Mouse (Mus musculus) heart, postnatal 36 days (tissue): ENCODE data around the gene Ropn1l. TPM values are rescaled to one million over a fixed set of nuclear protein-coding genes. Genes with fewer than 3 reads are reported as not detected.

Experiments
- DNase-seq, 2 experiments: peaks; one replicate each; pipeline ENCODE4 v3.0.0; 2021 to 2022
- intact Hi-C: fragments of 180-260 bp; cut with DNase I; formaldehyde crosslinking; loops from one replicate; pipeline ENCODE4 v1.15.1; 2025
- total RNA-seq, 2 experiments: library from RNA; stranded (reverse); gene quantifications; 2 replicates each; pipeline ENCODE4 v1.2.3; 2021

Gene Ropn1l
- total RNA-seq, 2 experiments from 2014 or later, result not detected

GRCm38 (mm10) chr15:31414179-31414898, 39.2 kb downstream of the Ropn1l start:
- intact Hi-C loops, result no loop called here
- no peak for DNase-seq

- DNase-seq, result no peak
- intact Hi-C loops, result no loop called here
These were observed 39.9 kb downstream of the Ropn1l start for GRCm38 (mm10) chr15:31413662-31414061.

GRCm38 (mm10) chr15:31412933-31413332, 40.6 kb downstream of the Ropn1l start:
- intact Hi-C loops, result no loop called here
- peak; percentile 31 to 37 for DNase-seq

- intact Hi-C loops, result no loop called here
- no peak for DNase-seq
These were observed 41.1 kb downstream of the Ropn1l start for GRCm38 (mm10) chr15:31412436-31412835.

- no peak for DNase-seq
- intact Hi-C loops, result no loop called here
These were observed 46.0 kb downstream of the Ropn1l start for GRCm38 (mm10) chr15:31407490-31407889.

- intact Hi-C loops, result no loop called here
- no peak for DNase-seq
These were observed 46.7 kb downstream of the Ropn1l start for GRCm38 (mm10) chr15:31406881-31407280.

- intact Hi-C loops, result no loop called here
- no peak for DNase-seq
These were observed 49.2 kb downstream of the Ropn1l start for GRCm38 (mm10) chr15:31404346-31404745.

GRCm38 (mm10) chr15:31402200-31402892, 51.2 kb downstream of the Ropn1l start:
- intact Hi-C loops, result no loop called here
- DNase-seq, result no peak

- intact Hi-C loops, result no loop called here
- no peak for DNase-seq
These were observed 52.6 kb downstream of the Ropn1l start for GRCm38 (mm10) chr15:31400974-31401373.

GRCm38 (mm10) chr15:31398769-31399168, 54.8 kb downstream of the Ropn1l start:
- DNase-seq, result no peak

GRCm38 (mm10) chr15:31397379-31397778, 56.2 kb downstream of the Ropn1l start:
- intact Hi-C loops, result no loop called here
- no peak for DNase-seq

More at GRCm38 (mm10) chr15:31398769-31399168, 54.8 kb downstream of the Ropn1l start:
- intact Hi-C loops, result no loop called here

GRCm38 (mm10) chr15:31396755-31397154, 56.8 kb downstream of the Ropn1l start:
- intact Hi-C loops, result no loop called here

GRCm38 (mm10) chr15:31395986-31396385, 57.6 kb downstream of the Ropn1l start:
- intact Hi-C loops, result no loop called here
- no peak for DNase-seq

More at GRCm38 (mm10) chr15:31396755-31397154, 56.8 kb downstream of the Ropn1l start:
- peak; percentile 48 to 54 for DNase-seq

- no peak for DNase-seq
- intact Hi-C loops, result no loop called here
These were observed 60.1 kb downstream of the Ropn1l start for GRCm38 (mm10) chr15:31393402-31393801.

- intact Hi-C loops, result no loop called here
- no peak for DNase-seq
These were observed 60.8 kb downstream of the Ropn1l start for GRCm38 (mm10) chr15:31392705-31393104.

- no peak for DNase-seq
- intact Hi-C loops, result no loop called here
These were observed 61.4 kb downstream of the Ropn1l start for GRCm38 (mm10) chr15:31392135-31392534.

Other genes with a start within 250 kb of the Ropn1l start
- 10 to 100 TPM; 18.0 to 19.8 TPM for gene Dap, start 229.4 kb downstream of the Ropn1l start, total RNA-seq
- gene Ankrd33b, start 86.0 kb downstream of the Ropn1l start, total RNA-seq, result 10 to 100 TPM; 22.9 to 32.0 TPM
- 100 to 1,000 TPM; 108 to 117 TPM for gene March6, start 77.3 kb upstream of the Ropn1l start, total RNA-seq
- gene Cmbl, start 111.7 kb upstream of the Ropn1l start, total RNA-seq, result 10 to 100 TPM; 36.4 to 38.8 TPM
- 100 to 1,000 TPM; 148 to 149 TPM for gene Cct5, start 148.1 kb upstream of the Ropn1l start, total RNA-seq
- gene Fam173b, start 148.1 kb upstream of the Ropn1l start, total RNA-seq, result 10 to 100 TPM; 15.3 to 20.4 TPM